Mouse (Mus musculus): ENCODE results near the gene Hoxa3. TPM values are rescaled to one million over a fixed set of nuclear protein-coding genes. Genes with fewer than 3 reads are reported as not detected.

The Hoxa3 gene
- total and polyA plus RNA-seq, 3 experiments: 0.08 to 0.38 (median 0.34) TPM

DNA sequence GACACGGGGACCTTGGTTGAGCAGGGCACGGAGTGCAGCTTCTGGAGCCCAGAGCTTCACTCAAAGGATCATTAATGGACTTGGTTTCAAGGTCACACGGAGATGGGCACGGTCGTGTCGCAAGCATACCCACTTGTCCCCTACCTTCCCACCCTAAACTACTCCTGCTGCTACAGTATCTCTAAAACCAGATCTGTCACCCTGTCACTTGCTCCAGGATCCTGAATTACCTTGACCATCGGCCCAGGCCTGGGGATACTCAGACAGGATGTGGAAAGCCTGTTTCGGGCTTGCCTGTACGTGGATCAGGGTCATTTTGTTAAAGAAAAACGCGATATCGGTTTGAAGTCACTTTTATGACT lies 3.5 kb downstream of the Hoxa3 start:
- peaks cover 17 to 32% of the 10 kb centered on the region in 2 experiments for H3K36me3 ChIP-seq (replicated peaks in 1 of 2; ENCODE audit: control insufficient read depth in 1 of 2, insufficient read depth in 1 of 2, low read length in 1 of 2)
- H3K9ac ChIP-seq (ENCODE audit: insufficient read depth, low read depth): no peak overlapping the region
- no peak overlapping the region for H3K27ac ChIP-seq (ENCODE audit: insufficient read depth, low read depth)
- no peaks in the 10 kb centered on the region for H3K79me2 ChIP-seq (replicated peaks; ENCODE audit: control insufficient read depth, extremely low read depth, insufficient read depth, poor library complexity, severe bottlenecking)
- H3K4me2 ChIP-seq (ENCODE audit: insufficient read depth, low read depth, poor library complexity, severe bottlenecking): no peak overlapping the region
- peaks cover 4 to 17% of the 10 kb centered on the region in 2 experiments; a peak in 2 of 4 replicates for H3K4me1 ChIP-seq (ENCODE audit: control insufficient read depth in 1 of 2, insufficient read depth in 2 of 2)
- H3K4me3 ChIP-seq (replicated peaks in 1 of 3; ENCODE audit: low read depth in 2 of 3, low read length in 2 of 3, poor library complexity in 1 of 3): no peak overlapping the region
- no peak for DNase-seq (ENCODE audit: extremely low read depth)
- TF ChIP-seq KAT2A (IDR thresholded peaks at IDR 0.05; ENCODE audit: insufficient replicate concordance, low read length): no peak
- no peak for TF ChIP-seq ZKSCAN1 (IDR thresholded peaks at IDR 0.05; ENCODE audit: borderline replicate concordance, low read depth, low read length)
- TF ChIP-seq USF2 (conservative IDR thresholded peaks at IDR 0.05; ENCODE audit: low read depth, low read length): no peak
- TF ChIP-seq CHD1 (IDR thresholded peaks at IDR 0.05; ENCODE audit: low read depth, low read length): no peak
- TF ChIP-seq ZNF384 (IDR thresholded peaks at IDR 0.05; ENCODE audit: low read depth, low read length): no peak
- no peak for TF ChIP-seq TCF12 (IDR thresholded peaks at IDR 0.05; ENCODE audit: low read depth, low read length)
- no peak for TF ChIP-seq TBP (conservative IDR thresholded peaks at IDR 0.05; ENCODE audit: low read depth, low read length)
- no peak for TF ChIP-seq CTCF (conservative IDR thresholded peaks at IDR 0.05 in 1 of 2, IDR thresholded peaks at IDR 0.05 in 1 of 2; ENCODE audit: low read depth in 2 of 2, low read length in 2 of 2)
- in situ Hi-C loops (cut with MboI; ENCODE audit: low pct_ligation_motif_present, low pct_unique_long_range_greater_than_20kb, low sequenced_read_pairs): loop anchor here (10.0 to 25.0 kb wide), 2 partner anchors 197 to 345 kb away; partner anchors contain the start of gene Skap2
- dilution Hi-C loops (cut with MboI; ENCODE audit: extremely low pct_ligation_motif_present, extremely low pct_unique_long_range_greater_than_20kb, low sequenced_read_pairs): no loop called here
- H3K9me3 ChIP-seq (replicated peaks; ENCODE audit: low read length): peaks cover 41% of the 10 kb centered on the region
- peaks cover 2% of the 10 kb centered on the region for H3K27me3 ChIP-seq (replicated peaks)

DNA sequence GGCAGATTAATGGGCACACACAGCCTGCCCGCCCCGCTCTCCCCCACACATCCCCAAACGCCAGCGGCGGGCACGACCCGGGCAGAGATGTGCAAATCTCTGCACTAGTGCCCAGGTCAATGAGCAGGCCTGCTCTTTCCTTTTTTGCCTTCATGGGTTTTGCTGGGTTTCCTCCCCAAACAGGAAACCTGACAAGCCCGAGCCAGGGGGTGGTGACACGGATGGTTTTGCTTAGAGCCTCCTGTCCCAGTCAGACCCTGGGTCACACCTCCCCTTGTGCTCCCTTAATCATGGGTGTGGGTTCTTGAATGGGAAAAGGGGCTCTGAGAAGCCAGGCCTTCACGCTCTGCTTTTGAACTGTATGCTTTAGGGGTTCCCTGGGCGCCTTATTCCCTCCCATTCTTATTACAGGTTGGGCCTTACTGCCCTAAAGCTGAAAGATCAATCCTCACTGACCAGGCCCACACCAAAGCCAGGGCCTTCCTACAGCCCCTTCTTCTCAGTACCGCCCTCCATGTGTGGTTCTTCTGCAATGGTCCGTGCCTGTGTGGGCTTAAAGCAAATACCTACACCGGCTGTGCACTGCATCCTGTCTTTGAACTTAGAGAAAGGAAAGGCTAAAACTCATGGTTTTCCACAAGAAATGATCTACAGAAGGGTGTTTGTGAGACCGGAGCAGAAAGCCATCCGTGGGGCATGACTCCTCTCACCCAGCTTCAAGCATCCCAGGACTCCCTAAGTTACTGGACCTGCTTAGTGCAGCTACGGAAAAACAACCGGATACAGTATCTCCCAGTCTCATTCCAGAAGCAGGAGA lies 4.1 kb downstream of the Hoxa3 start:
- Histone ChIP-seq H3K36me3 (replicated peaks in 1 of 2; ENCODE audit: control insufficient read depth in 1 of 2, insufficient read depth in 1 of 2, low read length in 1 of 2) (peaks cover 22 to 37% of the 10 kb centered on the region in 2 experiments), H3K27me3 (replicated peaks) (peaks cover 2% of the 10 kb centered on the region), H3K4me3 (replicated peaks in 1 of 3; ENCODE audit: low read depth in 2 of 3, low read length in 2 of 3, poor library complexity in 1 of 3) (no peak overlapping the region), H3K9me3 (replicated peaks; ENCODE audit: low read length) (peaks cover 46% of the 10 kb centered on the region), H3K79me2 (replicated peaks; ENCODE audit: control insufficient read depth, extremely low read depth, insufficient read depth, poor library complexity, severe bottlenecking) (no peaks in the 10 kb centered on the region), H3K27ac (ENCODE audit: insufficient read depth, low read depth) (no peak overlapping the region), H3K4me2 (ENCODE audit: insufficient read depth, low read depth, poor library complexity, severe bottlenecking) (no peak overlapping the region), H3K4me1 (ENCODE audit: control insufficient read depth in 1 of 2, insufficient read depth in 2 of 2) (peaks cover 4 to 17% of the 10 kb centered on the region in 2 experiments; a peak in 2 of 4 replicates), H3K9ac (ENCODE audit: insufficient read depth, low read depth) (no peak overlapping the region)
- in situ Hi-C loops (cut with MboI; ENCODE audit: low pct_ligation_motif_present, low pct_unique_long_range_greater_than_20kb, low sequenced_read_pairs): loop anchor here (25.0 kb wide), 1 partner anchor 197 kb away; the partner anchor contains the start of gene Skap2
- dilution Hi-C loops (cut with MboI; ENCODE audit: extremely low pct_ligation_motif_present, extremely low pct_unique_long_range_greater_than_20kb, low sequenced_read_pairs): no loop called here
- DNase-seq (ENCODE audit: extremely low read depth): no peak
- TF ChIP-seq ZMIZ1 (IDR thresholded peaks at IDR 0.05; ENCODE audit: low read depth, low read length): no peak
- TF ChIP-seq USF2 (conservative IDR thresholded peaks at IDR 0.05; ENCODE audit: low read depth, low read length): no peak
- no peak for TF ChIP-seq ZNF384 (IDR thresholded peaks at IDR 0.05; ENCODE audit: low read depth, low read length)
- no peak for TF ChIP-seq JUND (conservative IDR thresholded peaks at IDR 0.05; ENCODE audit: low read depth, low read length)
- TF ChIP-seq POLR2A (IDR thresholded peaks at IDR 0.05; ENCODE audit: low read depth, low read length): no peak
- TF ChIP-seq KAT2A (IDR thresholded peaks at IDR 0.05; ENCODE audit: insufficient replicate concordance, low read length): no peak
- no peak for TF ChIP-seq E2F4 (IDR thresholded peaks at IDR 0.05; ENCODE audit: insufficient replicate concordance, low read depth, low read length)
- no peak for TF ChIP-seq MAZ (IDR thresholded peaks at IDR 0.05; ENCODE audit: low read depth, low read length)
- no peak for TF ChIP-seq ELF1 (IDR thresholded peaks at IDR 0.05; ENCODE audit: low read depth, low read length)
- no peak for TF ChIP-seq TCF12 (IDR thresholded peaks at IDR 0.05; ENCODE audit: low read depth, low read length)
- TF ChIP-seq CHD2 (IDR thresholded peaks at IDR 0.05; ENCODE audit: low read length): no peak
- TF ChIP-seq SIN3A (IDR thresholded peaks at IDR 0.05; ENCODE audit: low read length): no peak
- no peak for TF ChIP-seq PAX5 (IDR thresholded peaks at IDR 0.05; ENCODE audit: low read length)
- no peak for TF ChIP-seq UBTF (IDR thresholded peaks at IDR 0.05; ENCODE audit: low read depth, low read length)

Measured in CH12.LX (cell line).